Comparison of ENCODE assay signal across 26 mouse cellular contexts in genomic region chr1:163498398-163498958, GRCm38 (mm10).
"Had no signal": no experiment of that assay in that cellular context is flagged by ENCODE, and none has a peak within 500 bp of the region (broad histone marks: within the 10 kb centered on the region; RNA-seq: fewer than 3 reads in every experiment).

No protein-coding gene starts in this region.

- H3K9ac ChIP-seq: heart, embryonic 12.5 days; hindbrain, embryonic 12.5 days; hindbrain, embryonic 14.5 days; kidney, embryonic 15.5 days; limb, embryonic 13.5 days; limb, embryonic 15.5 days; liver, embryonic 15.5 days had no signal

- H3K9me3 ChIP-seq: heart, embryonic 10.5 days; heart, embryonic 12.5 days; hindbrain, embryonic 10.5 days; hindbrain, embryonic 12.5 days; kidney, embryonic 15.5 days; limb, embryonic 13.5 days; limb, embryonic 15.5 days; liver, embryonic 15.5 days had no signal

- H3K4me3 ChIP-seq: gastrocnemius, adult 2 months; heart, embryonic 10.5 days; heart, embryonic 12.5 days; hindbrain, embryonic 10.5 days; hindbrain, embryonic 12.5 days; kidney, embryonic 15.5 days; limb, embryonic 13.5 days; limb, embryonic 15.5 days; liver, embryonic 15.5 days had no signal

- H3K4me1 ChIP-seq: heart, embryonic 10.5 days; heart, embryonic 12.5 days; hindbrain, embryonic 10.5 days; hindbrain, embryonic 12.5 days; kidney, embryonic 15.5 days; limb, embryonic 13.5 days; limb, embryonic 15.5 days; liver, embryonic 15.5 days had no signal

- DNase-seq: gastrocnemius, adult 2 months; gastrocnemius, postnatal 10 days; gastrocnemius, postnatal 25 days; heart, adult 18-20 months; heart, postnatal 10 days; heart, postnatal 4 days; kidney, adult 11 months; kidney, adult 2 months; kidney, adult 9 months; kidney, postnatal 14 days; kidney, postnatal 36 days; layer of hippocampus, adult 9-11 months; layer of hippocampus, postnatal 36 days; left cerebral cortex, postnatal 4 days had no signal

- H3K4me2 ChIP-seq: heart, embryonic 12.5 days; hindbrain, embryonic 12.5 days; hindbrain, embryonic 14.5 days; kidney, embryonic 15.5 days; limb, embryonic 13.5 days; limb, embryonic 15.5 days; liver, embryonic 15.5 days had no signal

- H3K27me3 ChIP-seq: heart, embryonic 12.5 days; hindbrain, embryonic 12.5 days; kidney, embryonic 15.5 days; limb, embryonic 13.5 days; limb, embryonic 15.5 days; liver, embryonic 15.5 days had no signal

- H3K36me3 ChIP-seq: heart, embryonic 10.5 days; heart, embryonic 12.5 days; hindbrain, embryonic 10.5 days; hindbrain, embryonic 12.5 days; kidney, embryonic 15.5 days; limb, embryonic 13.5 days; limb, embryonic 15.5 days; liver, embryonic 15.5 days had no signal

- H3K27ac ChIP-seq: gastrocnemius, adult 2 months; heart, embryonic 10.5 days; hindbrain, embryonic 10.5 days; hindbrain, embryonic 12.5 days; hindbrain, embryonic 14.5 days; hindbrain, postnatal 0 days; kidney, embryonic 15.5 days; kidney, postnatal 0 days; limb, embryonic 13.5 days; limb, embryonic 15.5 days; liver, embryonic 15.5 days had no signal

- ATAC-seq: hindbrain, postnatal 0 days; intestine, embryonic 16.5 days had no signal
